Mouse (Mus musculus) embryonic facial prominence, embryonic 14.5 days (tissue): ENCODE measurements around the gene Obp2a. TPM values are rescaled to one million over a fixed set of nuclear protein-coding genes. Genes with fewer than 3 reads are reported as not detected.
"Not testable (repeated sequence)": the region's sequence is repeated elsewhere in the genome, so short reads cannot be mapped to it uniquely, and the experiment has no call there.

Source experiments
- ATAC-seq: fragments of 200-750 bp; cut with Nextera tagmentation; 2 replicates; pipeline ENCODE4 v1.8.0; 2017; ENCODE audit warnings: low read depth, moderate number of reproducible peaks, moderate TSS enrichment
- DNase-seq: peaks from one replicate; pipeline ENCODE4 v3.0.0-alpha.2; 2015; ENCODE audit warnings: low spot score
- H3K27ac ChIP-seq: fragments of 300-500 bp; sonication (generic); replicated peaks from 2 replicates; pipeline ENCODE4 v1.5.1; 2014; ENCODE audit warnings: low read depth, mild to moderate bottlenecking, low read length, moderate library complexity
- H3K27me3 ChIP-seq: fragments of 300-500 bp; sonication (generic); replicated peaks from 2 replicates; pipeline ENCODE4 v1.6.1; 2014; ENCODE audit warnings: low read length; ENCODE audit not compliant: control insufficient read depth, insufficient read depth
- H3K36me3 ChIP-seq: fragments of 300-500 bp; sonication (generic); 2 replicates; pipeline ENCODE4 v1.6.1; 2014; ENCODE audit warnings: low read length, mixed read lengths; ENCODE audit not compliant: control insufficient read depth, insufficient read depth
- H3K4me1 ChIP-seq: fragments of 300-500 bp; sonication (generic); 2 replicates; pipeline ENCODE4 v1.6.1; 2014; ENCODE audit warnings: antibody characterized with exemption, low read length; ENCODE audit not compliant: control insufficient read depth, insufficient read depth
- H3K4me2 ChIP-seq: fragments of 300-500 bp; sonication (generic); 2 replicates; pipeline ENCODE4 v1.6.1; 2014; ENCODE audit warnings: low read depth, mild to moderate bottlenecking, low read length, moderate library complexity, mixed read lengths
- H3K4me3 ChIP-seq: fragments of 300-500 bp; sonication (generic); 2 replicates; pipeline ENCODE4 v1.5.1; 2014; ENCODE audit warnings: low read depth, mild to moderate bottlenecking, low read length
- H3K9ac ChIP-seq: fragments of 300-500 bp; sonication (generic); 2 replicates; pipeline ENCODE4 v1.6.1; 2014; ENCODE audit warnings: low read depth, mild to moderate bottlenecking, low read length, moderate library complexity, mixed read lengths
- H3K9me3 ChIP-seq: fragments of 300-500 bp; sonication (generic); 2 replicates; pipeline ENCODE4 v1.6.1; 2016; ENCODE audit warnings: low read length; ENCODE audit not compliant: control insufficient read depth
- WGBS: fragments of 180-500 bp; shearing (Covaris S2); extraction: QIAGEN DNeasy Blood & Tissue Kit; methylation state at CpG from one replicate; pipeline ENCODE4 v1.1.7; 2014; 5-methylcytosine and 5-hydroxymethylcytosine counted together
- polyA plus RNA-seq: library from polyadenylated mRNA; unstranded; fragments of >200 nt; fragmentation: Nextera tagmentation; extraction: Ambion mirVana; gene quantifications from 2 replicates; pipeline ENCODE4 v1.2.1, GENCODE M21; 2014

The Obp2a gene
- polyA plus RNA-seq, 1 experiment from 2014 or later, result not detected

DNA sequence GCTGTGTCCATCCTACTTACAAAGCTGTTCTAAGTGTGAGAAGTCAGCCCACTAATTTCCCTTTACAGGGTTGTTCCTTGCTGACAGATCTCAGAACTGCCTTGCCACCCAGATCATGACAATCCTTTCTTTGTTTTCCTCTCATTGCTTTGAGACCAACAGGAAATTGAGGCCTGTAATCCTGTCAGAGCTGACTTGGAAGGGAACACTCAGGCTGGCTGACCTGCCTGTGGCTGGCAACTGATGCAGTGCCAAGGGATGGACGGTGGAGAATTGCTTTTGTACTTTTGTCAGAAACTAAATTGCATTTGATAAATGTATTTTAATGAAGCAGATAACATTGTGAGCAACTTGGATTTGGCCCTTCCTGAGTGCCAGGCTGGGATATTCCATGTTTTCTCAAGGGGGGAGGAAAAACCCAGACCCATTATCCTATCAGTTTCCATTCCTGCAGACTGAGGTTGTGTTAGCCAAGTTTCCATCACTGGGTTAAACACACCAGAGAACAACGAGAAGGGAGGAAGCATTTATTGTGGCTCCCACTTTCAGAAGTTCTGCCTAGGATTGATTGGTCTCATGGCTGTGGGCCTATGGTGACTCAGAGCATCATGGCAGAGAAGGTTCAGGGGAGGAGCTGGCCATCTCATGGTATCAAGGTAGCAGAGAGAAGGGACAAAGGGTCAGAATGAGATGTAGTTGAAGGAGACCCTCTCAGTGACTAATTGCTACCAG is 33.5 kb downstream of the Obp2a start:
- DNase-seq (no peak), ATAC-seq (no peak)
- H3K4me2 ChIP-seq, result no peak overlapping the region
- H3K9ac ChIP-seq, result no peak overlapping the region
- no peaks in the 10 kb centered on the region for H3K27me3 ChIP-seq
- no peak overlapping the region for H3K4me3 ChIP-seq
- no peak overlapping the region for H3K27ac ChIP-seq
- no peaks in the 10 kb centered on the region for H3K36me3 ChIP-seq
- 43% methylated on average over 2 of the region's 2 CpGs for WGBS
- no peaks in the 10 kb centered on the region for H3K9me3 ChIP-seq
- H3K4me1 ChIP-seq, result no peaks in the 10 kb centered on the region

DNA sequence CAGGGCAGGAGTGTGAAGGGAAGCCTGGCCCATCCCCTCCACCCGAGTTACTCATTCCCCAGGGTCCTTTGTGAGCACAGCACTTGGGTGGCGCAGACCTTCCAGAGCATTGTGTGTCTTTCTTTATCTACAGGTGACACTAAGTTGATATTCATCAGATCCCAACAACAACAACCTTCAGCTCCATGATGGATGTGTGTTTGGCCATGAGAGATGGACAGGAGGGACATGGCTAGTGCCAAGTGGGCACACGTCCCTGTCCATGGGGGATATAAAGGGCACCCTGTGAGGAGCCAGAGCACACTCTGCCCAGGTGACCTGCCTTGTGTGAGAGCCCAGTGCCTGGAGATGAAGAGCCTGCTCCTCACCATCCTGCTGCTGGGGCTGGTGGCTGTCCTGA is 36.9 kb downstream of the Obp2a start, which contains the start of gene Obp2b:
Obp2b (plus strand) TSS at position 301 of the 400 bp plus-strand sequence.
- not testable (repeated sequence) for H3K27ac ChIP-seq, H3K9ac ChIP-seq, ATAC-seq, H3K4me2 ChIP-seq, H3K4me1 ChIP-seq, H3K4me3 ChIP-seq, DNase-seq, H3K36me3 ChIP-seq, H3K27me3 ChIP-seq, H3K9me3 ChIP-seq
- 100% methylated on average over 1 of the region's 3 CpGs for WGBS

DNA sequence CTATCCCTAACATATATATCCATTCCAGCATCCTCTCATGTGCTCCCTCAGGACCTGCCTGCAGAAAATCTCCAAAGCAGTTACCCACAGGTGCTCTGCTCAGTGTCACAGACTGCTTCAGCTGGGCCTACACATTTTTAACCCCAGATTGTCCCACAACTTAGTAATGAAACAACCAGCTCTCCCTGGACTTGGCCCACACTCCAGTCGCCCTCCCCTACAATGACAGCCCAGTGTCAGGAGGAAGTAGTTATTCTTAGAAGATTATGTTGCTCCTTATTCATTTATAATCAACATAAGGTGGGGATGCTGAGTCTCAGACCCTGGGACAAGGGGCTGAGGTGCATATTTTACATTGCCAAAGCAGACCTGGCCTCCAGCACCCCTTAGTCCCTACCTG is 41.8 kb downstream of the Obp2a start:
- Histone ChIP-seq H3K4me1 (no peaks in the 10 kb centered on the region), H3K4me3 (no peak overlapping the region), H3K36me3 (no peaks in the 10 kb centered on the region), H3K27ac (no peak overlapping the region), H3K9me3 (no peaks in the 10 kb centered on the region), H3K9ac (no peak overlapping the region), H3K27me3 (no peaks in the 10 kb centered on the region), H3K4me2 (no peak overlapping the region)
- WGBS, result 67% methylated on average over 1 of the region's 1 CpGs
- ATAC-seq (no peak), DNase-seq (no peak)

Other genes with a start within 250 kb of the Obp2a start
- 11.2 and 22.7 TPM in 2 replicates for gene Clic3, start 243.2 kb upstream of the Obp2a start, polyA plus RNA-seq
- 39.3 and 41.7 TPM in 2 replicates for gene Paxx, start 238.9 kb upstream of the Obp2a start, polyA plus RNA-seq
- 156 and 191 TPM in 2 replicates for gene Ptgds, start 230.0 kb upstream of the Obp2a start, polyA plus RNA-seq
- gene Lcn12, start 206.1 kb upstream of the Obp2a start, polyA plus RNA-seq, result not detected in 2 replicates
- 56.9 and 73.6 TPM in 2 replicates for gene Fbxw5, start 199.3 kb upstream of the Obp2a start, polyA plus RNA-seq
- gene C8g, start 198.3 kb upstream of the Obp2a start, polyA plus RNA-seq, result 5.0 and 5.1 TPM in 2 replicates
- 30.0 and 33.9 TPM in 2 replicates for gene Traf2, start 153.1 kb upstream of the Obp2a start, polyA plus RNA-seq
- 312 and 318 TPM in 2 replicates for gene Edf1, start 142.2 kb upstream of the Obp2a start, polyA plus RNA-seq
- gene Mamdc4, start 125.2 kb upstream of the Obp2a start, polyA plus RNA-seq, result 1.4 and 1.7 TPM in 2 replicates
- gene Phpt1, start 124.8 kb upstream of the Obp2a start, polyA plus RNA-seq, result 148 and 160 TPM in 2 replicates
- 0.40 and 1.4 TPM in 2 replicates for gene Ajm1, start 118.3 kb upstream of the Obp2a start, polyA plus RNA-seq
- gene Rabl6, start 91.5 kb upstream of the Obp2a start, polyA plus RNA-seq, result 64.4 and 71.9 TPM in 2 replicates
- gene Ccdc183, start 82.4 kb upstream of the Obp2a start, polyA plus RNA-seq, result 0.33 and 0.41 TPM in 2 replicates
- gene Tmem141, start 78.0 kb upstream of the Obp2a start, polyA plus RNA-seq, result 22.9 and 33.0 TPM in 2 replicates
- 2.8 and 4.9 TPM in 2 replicates for gene Fcna, start 72.0 kb upstream of the Obp2a start, polyA plus RNA-seq
- gene Lcn8, start 46.9 kb upstream of the Obp2a start, polyA plus RNA-seq, result not detected in 2 replicates
- gene Lcn5, start 42.1 kb upstream of the Obp2a start, polyA plus RNA-seq, result not detected in 2 replicates
- not detected in 2 replicates for gene Lcn6, start 23.3 kb upstream of the Obp2a start, polyA plus RNA-seq
- not detected in 2 replicates for gene Lcn10, start 17.3 kb upstream of the Obp2a start, polyA plus RNA-seq
- gene Bmyc, start 6.7 kb downstream of the Obp2a start, polyA plus RNA-seq, result 82.5 and 82.9 TPM in 2 replicates
- not detected in 2 replicates for gene Obp2b, start 37.0 kb downstream of the Obp2a start, polyA plus RNA-seq
- not detected in 2 replicates for gene Lcn3, start 65.5 kb downstream of the Obp2a start, polyA plus RNA-seq
- not detected in 2 replicates for gene Lcn11, start 77.0 kb downstream of the Obp2a start, polyA plus RNA-seq
- gene Gm13539, start 82.2 kb downstream of the Obp2a start, polyA plus RNA-seq, result not detected in 2 replicates
- not detected in 2 replicates for gene Glt6d1, start 115.8 kb downstream of the Obp2a start, polyA plus RNA-seq
- not detected in 2 replicates for gene Lcn9, start 123.1 kb downstream of the Obp2a start, polyA plus RNA-seq
- not detected in 2 replicates for gene Sohlh1, start 147.2 kb downstream of the Obp2a start, polyA plus RNA-seq
- 0.47 and 0.83 TPM in 2 replicates for gene Kcnt1, start 163.7 kb downstream of the Obp2a start, polyA plus RNA-seq